Mouse (Mus musculus) cerebellum, adult 11 months (tissue): ENCODE data around the gene Tnfrsf13c.
"Not testable (repeated sequence)": the region's sequence is repeated elsewhere in the genome, so short reads cannot be mapped to it uniquely, and the experiment has no call there.

Experiments used
- DNase-seq: peaks from one replicate; pipeline ENCODE4 v3.0.0; 2022

Gene Tnfrsf13c

DNA sequence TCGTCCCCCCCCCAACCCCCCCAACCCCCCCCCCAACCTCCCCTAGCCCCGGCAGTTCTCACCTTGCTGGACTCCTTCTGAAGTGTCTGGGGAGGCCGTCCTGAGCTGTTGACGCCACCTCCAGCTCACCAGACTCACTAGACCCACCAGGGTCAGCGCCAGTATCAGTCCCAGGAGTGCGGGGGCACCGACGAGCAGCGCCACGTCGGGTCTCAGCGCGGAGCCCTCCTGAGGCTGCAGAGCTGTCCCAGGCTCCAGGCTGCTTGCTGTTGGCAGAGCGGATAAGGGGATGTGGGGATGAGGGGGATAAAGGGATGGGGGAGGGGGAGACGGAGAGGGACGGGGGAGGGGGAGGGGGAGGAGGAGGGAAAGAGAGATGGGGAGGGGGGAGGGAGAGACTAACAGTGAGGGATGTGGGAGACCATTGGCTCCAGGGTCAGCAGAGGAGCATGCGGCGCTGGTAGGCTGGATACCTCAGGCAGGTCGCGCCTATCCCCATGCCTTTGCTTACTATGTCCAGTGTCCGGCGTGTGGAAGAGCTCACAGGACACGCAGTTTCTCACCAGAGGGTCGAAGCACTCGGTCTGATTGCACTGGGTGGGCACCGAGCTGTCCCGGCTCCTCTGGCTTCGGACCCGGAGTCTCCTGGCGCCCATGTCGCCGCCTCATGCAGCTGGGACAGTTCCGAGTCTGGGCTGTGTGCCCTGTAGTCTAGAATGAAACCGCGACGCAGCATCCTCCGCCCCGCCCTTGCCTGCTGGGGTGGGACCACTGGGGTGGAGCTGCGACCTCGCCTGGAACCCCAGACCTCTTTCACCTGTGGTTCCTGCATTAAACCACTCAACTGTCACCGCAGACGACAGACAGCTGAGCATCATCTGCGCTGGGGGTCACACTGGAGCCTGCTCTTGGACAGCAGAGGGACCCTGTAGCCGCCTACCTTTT is at the start of gene Tnfrsf13c:
TSS of gene Tnfrsf13c (minus strand) at position 713 of the 945 bp plus-strand sequence.
- no peak for DNase-seq

DNA sequence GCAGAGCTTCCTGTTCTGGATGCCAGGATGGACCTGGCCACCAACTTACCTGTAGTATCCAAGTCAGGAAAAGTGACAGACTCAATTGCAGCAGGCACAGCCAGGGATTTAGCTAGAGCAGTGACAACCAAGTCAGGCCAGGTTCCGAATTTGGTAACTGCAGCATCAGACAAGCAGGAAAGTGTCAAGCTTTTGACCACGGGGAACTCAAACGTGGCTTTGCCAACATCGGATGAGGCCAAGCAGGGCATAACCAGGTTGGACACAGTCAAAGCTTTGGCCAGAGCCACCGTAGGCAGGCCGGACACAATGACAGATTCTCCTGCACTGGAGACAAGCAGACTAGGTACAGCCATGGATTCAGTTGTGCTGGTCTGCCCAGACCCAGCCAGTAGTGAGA is 48.1 kb upstream of the Tnfrsf13c start:
- no peak for DNase-seq

DNA sequence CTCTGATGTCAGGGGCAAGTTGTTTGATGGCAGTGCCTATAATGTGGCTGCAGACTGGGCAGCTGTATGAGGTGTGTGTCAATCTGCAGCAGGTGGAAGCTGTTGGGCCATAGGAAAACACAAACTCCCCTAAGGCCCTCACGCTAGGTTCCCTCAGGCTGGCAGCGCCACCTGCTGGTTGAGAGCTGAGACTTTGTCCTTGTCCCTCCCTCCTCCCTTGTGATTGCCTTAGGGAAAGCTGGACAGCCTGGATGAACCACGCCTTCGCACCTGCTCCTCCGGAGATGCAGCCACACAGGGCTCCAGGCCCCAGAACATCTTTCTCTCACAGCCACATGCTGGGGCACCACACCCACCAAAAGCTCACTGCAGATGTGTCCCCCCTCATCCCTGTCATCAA is 47.0 kb upstream of the Tnfrsf13c start:
- DNase-seq = peak; percentile 80

DNA sequence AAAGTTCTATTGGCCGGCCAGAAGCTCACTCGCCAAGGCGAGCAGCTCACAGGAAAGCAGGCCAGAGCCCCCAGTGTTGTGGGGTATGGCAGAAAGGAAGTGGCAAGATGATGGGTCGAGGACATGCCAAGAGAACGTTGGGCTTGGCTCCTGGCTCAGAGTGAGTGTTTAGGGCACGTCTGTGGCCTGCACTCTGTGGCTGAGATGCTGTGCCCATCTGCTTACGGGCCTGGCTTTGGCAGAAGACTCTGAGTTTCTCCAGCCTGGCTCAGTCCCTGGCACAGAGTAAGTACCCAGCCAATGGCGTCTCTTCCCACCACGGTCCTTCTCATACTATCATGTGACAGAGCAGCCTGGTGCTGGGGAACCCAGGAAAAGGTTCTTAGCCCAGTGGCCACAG is 44.6 kb upstream of the Tnfrsf13c start:
- DNase-seq = peak; percentile 64

DNA sequence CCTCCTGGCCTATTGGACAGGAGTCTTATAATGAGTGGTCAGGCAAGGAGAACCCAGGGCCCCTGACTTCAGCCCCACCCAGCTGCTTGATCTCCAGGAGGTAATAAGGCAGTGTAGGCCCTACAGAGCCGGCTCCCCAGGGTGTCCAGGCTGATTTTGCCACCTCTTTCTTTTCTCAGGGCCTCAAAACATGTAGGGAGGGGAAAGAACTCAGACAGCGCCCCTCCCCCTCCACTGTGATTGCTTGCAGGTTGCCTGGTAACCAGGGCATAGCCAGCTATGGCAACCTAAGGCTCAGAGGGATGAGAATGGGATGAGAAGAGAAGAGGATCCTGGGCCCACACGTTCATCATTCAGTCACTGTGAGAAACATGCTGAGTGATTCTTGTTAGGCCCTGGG is 44.0 kb upstream of the Tnfrsf13c start:
- no peak for DNase-seq

DNA sequence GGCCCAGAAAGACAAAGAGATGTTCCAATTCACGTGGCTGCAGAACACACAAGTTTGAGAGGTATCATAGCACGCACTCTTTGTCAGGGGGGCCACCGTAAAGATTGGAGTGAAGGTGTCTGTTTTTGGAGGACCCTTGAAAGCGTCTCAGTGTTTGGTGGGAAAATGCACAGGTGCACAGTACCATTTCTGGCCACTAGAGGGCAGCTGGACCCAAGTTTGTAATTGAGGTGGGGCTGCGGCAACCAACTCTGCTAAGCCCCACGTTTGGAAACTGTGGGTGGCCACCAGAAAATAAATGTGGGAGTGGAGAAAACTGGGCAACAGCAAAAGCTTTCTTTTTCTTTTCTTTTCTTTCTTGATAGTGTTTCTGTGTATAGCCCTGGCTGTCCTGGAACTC is 42.2 kb upstream of the Tnfrsf13c start:
- peak; percentile 65 for DNase-seq

DNA sequence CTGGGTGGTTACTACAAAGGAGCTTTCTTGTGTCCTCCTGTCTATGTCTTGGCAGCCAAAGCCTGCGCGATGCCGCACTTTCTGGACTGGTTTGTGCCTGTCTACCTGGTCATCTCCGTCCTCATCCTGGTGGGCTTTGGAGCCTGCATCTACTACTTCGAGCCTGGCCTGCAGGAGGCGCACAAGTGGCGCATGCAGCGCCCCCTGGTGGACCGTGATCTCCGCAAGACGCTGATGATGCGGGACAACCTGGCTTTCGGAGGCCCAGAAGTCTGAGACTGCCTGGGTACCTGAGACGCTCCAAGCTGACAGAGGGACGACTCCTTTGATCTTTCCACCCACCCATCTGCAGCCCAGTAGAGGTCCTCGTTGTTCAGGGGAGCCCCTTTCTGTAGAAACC is 35.3 kb upstream of the Tnfrsf13c start:
- DNase-seq = peak; percentile 65

DNA sequence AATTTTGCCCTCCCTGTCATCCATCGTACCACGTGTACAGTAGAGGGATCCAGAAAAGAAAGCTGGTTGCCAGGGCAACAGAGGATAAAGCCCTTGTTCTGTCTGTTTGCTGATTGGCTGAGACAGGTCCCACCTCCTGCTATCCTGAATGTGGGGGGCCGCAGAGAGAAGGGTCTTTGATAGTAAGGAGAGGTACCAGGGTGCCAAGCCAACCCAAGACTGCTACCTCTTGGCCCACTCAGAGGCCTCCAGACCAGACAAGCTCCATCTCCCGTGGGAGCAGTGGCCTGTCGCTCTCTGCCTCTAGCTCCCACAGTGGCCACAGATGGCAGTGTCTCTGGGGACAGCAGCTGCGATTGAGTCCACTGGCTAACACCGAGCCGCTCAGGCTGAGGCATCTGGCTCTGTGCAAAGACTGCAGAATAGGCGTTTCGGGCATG is 31.8 kb upstream of the Tnfrsf13c start:
- peak; percentile 69 for DNase-seq

DNA sequence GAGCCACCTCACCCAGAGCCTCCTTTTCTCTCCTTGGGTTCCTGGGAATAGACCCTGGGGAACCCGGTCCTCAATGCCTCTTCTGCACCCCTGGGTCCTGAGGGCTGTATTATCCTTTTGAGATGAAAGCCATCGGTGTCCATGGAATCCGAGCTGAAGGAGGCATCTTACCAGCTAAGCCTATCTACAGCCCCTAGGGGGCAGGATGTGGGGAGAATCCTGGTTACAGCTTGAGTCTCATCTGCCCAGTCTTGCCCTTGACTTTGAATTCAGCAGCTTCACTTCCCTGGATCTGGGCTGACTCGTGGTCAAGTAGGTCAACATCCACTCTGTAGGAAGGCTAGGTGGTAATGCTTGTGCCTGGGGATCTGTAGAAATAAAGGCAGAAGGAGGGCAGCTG is 31.1 kb upstream of the Tnfrsf13c start:
- no peak for DNase-seq

DNA sequence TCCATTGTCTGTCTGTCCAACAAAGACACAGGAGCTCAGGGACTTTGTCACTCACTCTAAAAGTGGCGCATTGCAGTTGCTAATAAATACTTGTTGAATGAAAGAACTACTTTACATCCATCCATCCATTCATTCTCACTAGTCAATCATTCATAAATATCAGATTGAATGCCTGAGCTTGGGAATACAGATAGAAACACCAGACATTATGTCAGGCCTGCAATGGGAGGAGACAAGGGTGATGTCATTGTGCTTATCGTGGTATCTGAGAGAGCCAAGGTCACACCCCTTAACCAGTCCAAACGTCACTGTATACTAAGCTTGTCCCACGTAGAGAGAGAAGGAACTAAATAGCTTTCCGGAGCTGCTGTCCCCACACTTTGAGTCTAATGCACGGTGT is 27.9 kb upstream of the Tnfrsf13c start, which contains the start of gene 1500009C09Rik:
TSS of gene 1500009C09Rik (plus strand) at position 301 of the 400 bp plus-strand sequence.
- DNase-seq = no peak

DNA sequence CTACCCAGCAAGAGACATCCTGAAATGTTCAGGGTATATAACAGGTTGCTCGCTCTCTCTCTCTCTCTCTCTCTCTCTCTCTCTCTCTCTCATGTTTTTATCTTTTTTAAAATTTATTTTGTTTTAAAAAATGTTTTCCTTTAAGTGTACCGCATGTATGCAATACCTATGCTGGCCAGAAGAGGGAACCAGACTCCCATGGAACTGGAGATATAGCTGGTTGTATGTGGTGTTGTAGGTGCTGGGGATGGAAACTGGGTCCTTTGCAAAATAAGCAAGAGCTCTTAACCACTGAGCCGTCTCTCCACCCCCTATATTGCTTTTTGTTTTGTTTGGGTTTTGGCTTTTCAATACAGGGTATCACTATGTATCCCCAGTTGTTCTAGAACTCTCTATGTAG is 27.4 kb upstream of the Tnfrsf13c start:
- DNase-seq = no peak

DNA sequence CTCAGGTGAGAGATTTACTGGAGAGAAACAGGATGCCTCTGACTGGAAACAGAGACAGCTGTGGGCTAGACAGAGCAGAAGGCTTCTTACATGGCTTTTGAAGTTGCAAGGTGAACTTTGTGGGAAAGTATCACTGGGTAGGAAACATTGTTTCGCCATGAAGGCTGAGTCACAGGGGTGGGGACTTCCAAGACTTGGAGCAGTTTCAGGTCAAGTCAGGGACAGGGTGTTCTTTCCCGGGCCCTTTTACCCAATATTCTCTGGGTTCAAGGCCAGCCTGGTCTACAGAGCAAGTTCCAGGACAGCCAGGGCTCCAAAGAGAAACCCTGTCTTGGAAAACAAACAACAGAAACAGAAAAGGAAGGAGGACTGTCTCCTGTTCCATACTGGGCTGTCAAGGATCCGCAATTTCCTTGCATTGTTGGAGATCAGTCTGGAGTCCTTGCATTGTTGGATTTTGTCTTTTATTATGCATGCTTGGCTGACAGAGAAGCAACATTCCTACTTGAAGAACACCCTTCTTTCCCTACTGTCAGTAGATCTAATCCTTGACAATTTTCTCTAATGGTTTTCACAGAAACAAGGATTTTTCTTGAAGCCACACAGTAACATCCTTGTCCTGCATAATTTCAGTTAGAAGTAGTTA is 23.1 kb upstream of the Tnfrsf13c start:
- no peak for DNase-seq

DNA sequence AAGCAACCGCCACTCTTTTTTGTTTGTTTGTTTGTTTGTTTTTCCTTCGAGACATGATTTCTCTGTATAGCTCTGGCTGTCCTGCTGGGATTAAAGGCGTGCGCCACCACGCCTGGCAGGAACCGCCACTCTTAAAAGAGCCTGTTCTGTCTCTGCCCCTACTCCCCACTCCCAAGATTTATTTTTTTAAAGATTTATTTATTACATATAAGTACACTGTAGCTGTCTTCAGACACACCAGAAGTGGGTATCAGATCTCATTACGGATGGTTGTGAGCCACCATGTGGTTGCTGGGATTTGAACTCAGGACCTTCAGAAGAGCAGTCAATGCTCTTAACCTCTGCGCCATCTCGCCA is 20.6 kb upstream of the Tnfrsf13c start:
- not testable (repeated sequence) for DNase-seq

DNA sequence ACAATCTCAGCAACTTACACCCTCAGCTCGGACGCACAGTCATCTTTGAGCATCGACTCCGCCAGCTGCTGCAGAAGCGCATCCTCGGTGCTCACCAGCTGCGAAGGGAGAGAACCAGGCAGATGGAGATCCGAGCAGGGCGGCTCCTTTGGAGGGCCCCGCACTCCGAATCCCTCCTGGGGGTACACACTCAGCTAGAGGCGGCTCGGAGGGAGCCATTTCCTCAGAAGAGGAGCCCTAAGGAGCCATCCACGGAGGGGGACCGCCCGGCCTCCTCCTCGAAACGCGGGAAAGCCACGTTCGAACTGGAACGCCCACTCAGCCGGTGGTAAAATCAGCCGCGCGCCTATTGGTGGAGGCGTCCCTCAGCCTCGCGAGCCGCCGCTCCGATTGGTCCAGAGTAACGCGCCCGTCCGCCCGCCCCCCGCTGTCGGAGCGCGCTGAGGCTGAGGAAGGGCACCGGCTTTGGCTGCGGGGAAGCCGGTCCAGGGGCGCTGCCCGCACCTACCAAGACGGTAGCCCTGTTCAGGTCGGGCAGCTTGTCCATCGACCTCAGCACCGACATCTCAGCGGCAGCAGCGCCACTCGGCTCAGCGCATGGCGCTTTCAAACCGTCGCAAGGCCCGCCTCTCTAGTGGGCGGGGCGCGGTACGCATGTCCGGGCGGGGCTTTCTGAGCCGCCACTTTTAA is 20.1 kb upstream of the Tnfrsf13c start, which contains the start of gene Cenpm:
TSS of gene Cenpm (minus strand) at position 634 of the 690 bp plus-strand sequence.
- peak; percentile 89 for DNase-seq

DNA sequence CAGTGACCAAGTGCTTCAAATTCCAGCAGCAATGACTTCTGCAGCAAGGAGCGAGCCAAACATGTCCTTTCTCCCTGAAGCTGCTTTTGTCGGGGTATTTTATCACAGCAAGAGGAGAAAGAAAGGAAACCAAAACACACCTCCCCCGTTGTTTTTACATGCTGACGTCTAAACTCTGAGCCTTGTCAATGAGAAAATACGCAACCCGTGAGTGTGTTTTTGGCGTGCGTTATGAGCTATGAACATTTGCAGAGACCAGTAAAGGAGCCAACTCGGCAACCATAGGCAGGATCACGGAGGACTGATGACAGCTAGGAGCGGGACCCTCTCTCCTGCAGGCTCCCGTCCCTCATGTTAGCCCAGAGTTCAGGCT is 19.6 kb upstream of the Tnfrsf13c start:
- no peak for DNase-seq

DNA sequence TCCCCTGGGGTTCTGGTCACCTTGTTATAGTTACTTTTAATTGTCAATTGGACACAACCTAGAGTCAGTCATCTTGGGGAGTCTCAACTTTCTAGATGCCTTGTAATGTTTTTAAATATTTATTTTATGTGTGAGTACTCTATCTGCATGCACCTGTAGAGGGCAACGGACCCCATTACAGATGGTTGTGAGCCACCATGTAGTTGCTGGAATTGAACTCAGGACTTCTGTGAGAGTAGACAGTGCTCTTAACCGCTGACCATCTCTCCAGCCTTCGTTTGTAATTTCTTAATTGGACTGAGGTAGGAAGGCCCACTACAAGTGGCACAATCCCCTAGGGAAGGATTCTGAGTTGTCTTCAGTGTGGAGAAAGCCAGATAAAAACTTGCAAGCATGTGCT is 19.1 kb upstream of the Tnfrsf13c start:
- no peak for DNase-seq

DNA sequence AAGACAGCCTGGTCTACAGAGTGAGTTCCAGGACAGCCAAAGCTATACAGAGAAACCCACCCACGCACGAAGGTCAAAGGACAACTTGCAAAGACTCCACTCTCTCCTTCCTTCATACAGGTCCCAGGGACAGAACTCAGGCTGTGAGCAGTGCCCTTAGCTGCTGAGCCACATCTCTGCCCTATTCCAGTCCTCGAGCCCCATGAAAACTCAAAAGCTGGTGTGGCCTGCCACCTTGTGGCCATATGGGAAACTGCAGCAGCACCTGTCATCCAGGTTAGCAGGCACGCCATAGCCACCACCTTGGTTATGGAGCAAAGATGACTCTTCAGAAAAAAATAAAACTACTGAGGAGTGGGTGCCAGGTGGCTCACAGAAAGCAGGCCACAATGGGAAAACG is 12.4 kb upstream of the Tnfrsf13c start:
- DNase-seq = peak; percentile 91

DNA sequence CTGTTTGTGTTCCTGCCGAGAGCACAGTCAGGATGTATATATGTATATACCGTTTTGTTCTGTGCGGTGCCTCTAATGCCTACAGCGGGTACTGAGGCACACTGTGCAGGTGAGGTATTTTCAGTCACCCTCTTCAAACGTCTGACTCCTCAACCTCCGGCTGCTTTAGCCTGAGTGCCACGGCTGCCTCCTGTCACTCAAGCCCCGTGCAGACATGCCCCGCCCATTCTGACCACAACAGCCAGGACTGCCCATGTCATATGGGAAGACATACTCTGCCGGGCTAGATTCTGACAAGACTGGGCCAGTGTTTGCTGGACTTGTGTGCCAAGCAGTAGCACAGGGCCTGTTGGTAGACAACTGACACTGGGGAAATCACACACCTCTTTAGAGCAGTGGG is 11.5 kb upstream of the Tnfrsf13c start:
- no peak for DNase-seq

DNA sequence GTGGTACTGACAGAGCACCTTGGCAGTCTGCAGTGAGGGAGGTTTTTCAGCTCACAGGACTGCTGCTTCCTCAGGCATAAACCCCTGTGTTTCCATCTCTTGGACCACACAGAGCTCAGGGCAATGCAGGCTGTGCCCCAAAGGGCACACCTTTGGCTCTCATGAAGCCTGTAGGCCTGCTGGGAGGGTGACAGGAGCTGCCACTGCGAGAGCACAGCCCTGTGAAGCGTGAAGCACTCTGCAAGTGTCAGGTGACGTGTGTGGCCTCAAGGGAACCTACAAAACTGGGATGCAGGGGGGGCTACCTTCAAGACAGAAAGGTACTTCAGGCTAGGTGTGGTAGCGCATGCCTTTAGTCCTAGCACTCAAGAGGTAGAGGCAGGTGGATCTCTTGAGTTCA is 8.5 kb upstream of the Tnfrsf13c start:
- DNase-seq = no peak

DNA sequence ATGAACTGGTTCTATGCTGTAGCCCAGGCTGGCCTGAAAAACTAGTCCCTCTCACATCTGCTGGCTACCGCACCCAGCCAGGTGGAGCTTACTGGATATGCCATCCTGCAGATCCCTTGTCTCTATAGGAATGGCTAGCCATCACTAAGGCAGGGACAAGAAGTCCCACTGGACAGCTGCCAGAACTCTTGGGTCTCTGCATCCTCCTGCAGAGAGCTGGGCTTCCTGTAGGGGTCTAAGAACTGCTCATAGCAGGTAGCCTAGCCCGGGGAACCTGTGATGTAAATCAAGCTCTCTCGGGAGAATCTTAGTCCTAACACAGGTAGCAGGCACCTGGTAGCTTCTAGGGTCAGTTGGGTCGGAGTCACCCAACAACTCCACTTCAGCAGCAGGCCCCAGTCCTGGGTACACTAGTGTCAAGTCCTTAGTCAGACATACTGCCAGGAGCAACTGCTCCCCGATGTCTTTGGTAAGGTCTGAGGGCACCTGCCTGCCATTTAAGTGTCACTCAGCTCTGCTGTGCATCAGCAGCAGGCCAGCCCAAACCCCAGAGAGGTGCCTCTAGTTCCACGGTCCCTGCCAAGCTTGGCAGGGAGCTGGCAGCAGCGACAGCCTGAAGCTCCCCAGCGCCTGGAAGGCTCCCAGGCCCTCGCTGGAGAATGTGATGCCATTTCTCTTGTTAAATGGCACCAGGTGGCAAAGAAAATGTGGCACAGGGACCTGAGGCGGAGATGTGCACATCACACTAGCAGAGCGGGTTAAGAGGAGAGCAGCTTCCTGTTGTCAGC is 7.6 kb upstream of the Tnfrsf13c start:
- DNase-seq = peak; percentile 90

DNA sequence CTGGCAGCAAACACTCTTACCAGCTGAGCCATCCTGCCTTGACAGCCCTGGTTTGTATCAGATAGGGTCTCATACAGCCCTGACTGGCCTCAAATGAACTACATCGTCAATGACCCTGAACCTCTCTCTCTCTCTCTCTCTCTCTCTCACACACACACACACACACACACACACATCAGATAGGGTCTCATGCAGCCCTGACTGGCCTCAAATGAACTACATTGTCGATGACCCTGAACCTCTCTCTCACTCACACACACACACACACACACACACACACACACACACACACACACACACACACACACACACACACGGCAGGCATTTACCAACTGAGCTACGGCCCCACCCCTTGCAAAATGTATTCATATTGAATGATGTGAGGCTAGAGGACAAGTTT is 6.9 kb upstream of the Tnfrsf13c start:
- no peak for DNase-seq

DNA sequence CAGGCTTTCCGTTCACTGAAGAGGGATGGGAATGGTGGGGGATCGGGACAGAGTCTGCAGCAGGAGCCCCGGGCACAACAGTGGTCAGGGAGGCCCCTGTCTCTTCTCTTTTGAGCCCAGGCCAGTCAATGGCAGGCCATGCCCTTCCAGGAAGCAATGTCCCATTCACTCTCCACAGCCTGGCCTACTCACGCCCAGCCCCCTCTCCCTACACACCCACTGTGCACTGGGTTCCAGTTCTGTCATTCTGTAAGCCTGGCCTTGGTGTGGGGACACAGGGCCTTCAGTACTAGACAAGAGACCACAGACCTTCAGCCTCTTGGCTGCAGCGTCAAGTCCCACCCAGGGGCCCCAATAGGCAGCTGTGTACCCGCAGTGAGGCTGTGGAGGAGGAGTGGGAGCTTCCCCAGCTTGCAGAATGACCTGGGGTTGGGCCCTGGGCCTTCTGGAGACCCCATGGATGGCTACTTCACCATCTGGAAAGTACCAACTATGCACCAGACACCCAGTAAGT is 6.0 kb upstream of the Tnfrsf13c start:
- DNase-seq = no peak
